Mouse (Mus musculus) heart, adult 10 weeks (tissue): ENCODE data around the gene Gdpd4. TPM values are rescaled to one million over a fixed set of nuclear protein-coding genes. Genes with fewer than 3 reads are reported as not detected.

Source experiments
- polyA plus RNA-seq: library from polyadenylated mRNA; stranded (reverse); fragments of 350-450 nt; fragmentation: Illumina TruSeq; extraction: RNeasy Lipid Tissue Mini Kit (QIAGEN cat#74804); gene quantifications from one replicate; pipeline ENCODE4 v1.2.3, GENCODE M21; 2014; ENCODE audit warnings: low read depth, low replicate concordance

Gdpd4 gene
- not detected for polyA plus RNA-seq

GRCm38 (mm10) chr7:97919742-97920141 lies at the start of gene Gdpd4:
Gdpd4 (plus strand) TSS chr7:97919955.

Other genes with a start within 250 kb of the Gdpd4 start
- 35.4 TPM for gene Clns1a, start 223.3 kb upstream of the Gdpd4 start, polyA plus RNA-seq
- 1.6 TPM for gene Aqp11, start 181.7 kb upstream of the Gdpd4 start, polyA plus RNA-seq
- gene Pak1, start 131.4 kb upstream of the Gdpd4 start, polyA plus RNA-seq = 0.97 TPM
- 7.0 TPM for gene Myo7a, start 199.6 kb downstream of the Gdpd4 start, polyA plus RNA-seq
- gene Omp, start 225.5 kb downstream of the Gdpd4 start, polyA plus RNA-seq = not detected